Mouse (Mus musculus): ENCODE data around the gene Gm49450. TPM values are rescaled to one million over a fixed set of nuclear protein-coding genes. Genes with fewer than 3 reads are reported as not detected.
A peak's percentile ranks its signal among the peaks of the same experiment; 100 is the strongest.

Gene Gm49450
- polyA plus RNA-seq (2011; ENCODE audit: insufficient read depth, insufficient read length, low read depth, missing spikeins) = not detected in 2 replicates

DNA sequence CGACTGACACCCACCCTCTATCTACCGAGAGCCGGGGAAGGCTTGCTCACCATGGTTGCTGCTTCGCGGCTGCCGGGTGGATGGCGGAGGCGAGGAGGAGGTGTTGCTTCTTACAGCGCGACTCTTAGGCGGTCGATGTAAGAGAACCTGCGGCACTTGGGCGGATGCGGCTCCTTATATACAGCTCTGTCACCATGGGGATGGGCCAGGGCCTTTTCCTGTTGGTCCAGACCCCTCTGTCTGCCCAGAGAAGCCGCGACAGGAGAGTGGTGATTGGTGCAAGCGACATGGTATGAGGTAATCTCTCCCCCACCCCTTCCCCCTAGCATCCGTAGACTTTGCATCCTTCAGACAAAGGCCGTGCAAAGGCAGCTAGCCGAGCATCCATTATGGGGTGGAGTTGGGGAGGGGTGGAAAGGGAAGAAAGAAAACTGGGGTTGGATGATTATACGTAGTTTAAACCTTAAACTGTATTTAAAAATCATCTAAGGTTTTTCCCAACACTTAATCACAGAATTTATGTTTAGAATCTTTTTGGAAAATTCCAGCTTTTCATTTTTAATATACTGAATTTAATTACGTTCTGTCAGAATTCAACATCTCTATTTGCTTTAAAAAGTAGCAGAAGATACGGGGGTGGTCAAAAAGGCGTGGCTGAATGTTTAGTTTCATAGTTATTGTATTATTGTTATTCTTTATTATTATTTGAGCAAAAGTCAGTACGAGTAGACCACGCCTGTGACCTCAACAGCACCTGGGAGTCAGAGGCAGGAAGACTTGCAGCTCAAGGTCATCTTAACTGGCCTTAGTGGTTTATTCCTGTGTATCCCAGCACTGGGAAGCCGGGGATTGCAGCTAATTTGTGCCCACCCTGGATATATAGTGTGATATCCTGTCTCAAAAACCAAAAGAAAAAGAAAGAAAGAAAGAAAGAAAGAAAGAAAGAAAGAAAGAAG is at the start of gene Gm49450, which contains the start of gene Tuba1a:
Gene Gm49450 (minus strand): TSS at position 151 of the 956 bp plus-strand sequence.
Gene Tuba1a (minus strand): TSS at position 303 of the 956 bp plus-strand sequence.
- H3K9ac ChIP-seq (ENCODE audit: low read depth, poor library complexity, severe bottlenecking) = peak within 1 kb of the TSS; percentile 53
- peak within 1 kb of the TSS; percentile 68 for H3K27ac ChIP-seq (ENCODE audit: insufficient read depth, low read length)
- H3K4me1 ChIP-seq (ENCODE audit: control insufficient read depth, insufficient read depth, low read length) = peaks cover 4% of the 10 kb centered on the region
- H3K36me3 ChIP-seq (ENCODE audit: control insufficient read depth, insufficient read depth, low read length, poor library complexity, severe bottlenecking) = peaks cover 4% of the 10 kb centered on the region; the same call in 1 of the 2 replicates
- TF ChIP-seq EP300 (IDR thresholded peaks at IDR 0.05; ENCODE audit: insufficient read depth, low read depth, low read length) = 0 out of 2 replicates have a peak, but pooled peaks have one; percentile 7
- no peak for TF ChIP-seq CTCF (IDR thresholded peaks at IDR 0.05; ENCODE audit: low read depth, low read length)
- peak; percentile 91 for TF ChIP-seq POLR2A (IDR thresholded peaks at IDR 0.05; ENCODE audit: insufficient read depth, low read length)
- H3K4me3 ChIP-seq (ENCODE audit: low read depth, low read length) = peak within 1 kb of the TSS; percentile 83
- H3K27me3 ChIP-seq (ENCODE audit: control insufficient read depth, insufficient read depth, low read length, poor library complexity, severe bottlenecking) = no peaks in the 10 kb centered on the region
- no peaks in the 10 kb centered on the region for H3K9me3 ChIP-seq (replicated peaks; ENCODE audit: control insufficient read depth, insufficient read depth, low read length, poor library complexity, severe bottlenecking)

DNA sequence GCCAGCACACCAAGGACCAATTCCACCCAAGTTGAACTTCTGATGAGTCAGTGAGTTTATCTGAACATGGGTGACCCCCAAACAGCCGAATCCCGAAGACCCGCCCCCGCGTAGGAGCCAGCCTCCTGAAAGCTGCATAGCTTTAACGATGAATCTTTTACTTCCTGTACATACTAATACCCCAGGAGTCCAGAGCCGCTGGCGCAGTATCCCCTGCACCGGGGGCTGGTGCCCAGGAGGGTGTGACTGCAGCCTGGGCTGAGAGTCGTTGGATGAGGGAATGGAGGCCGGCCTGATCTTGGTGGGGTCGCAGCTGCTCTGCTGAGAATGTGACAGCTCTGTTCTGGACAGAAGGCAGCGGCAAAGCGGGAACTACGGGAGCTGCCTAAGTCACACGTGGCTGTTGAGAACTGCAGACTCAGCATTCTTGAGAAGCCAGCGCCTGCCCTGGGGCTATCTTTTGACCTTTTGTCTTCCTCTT is 48.1 kb upstream of the Gm49450 start:
- no peak overlapping the region for H3K27ac ChIP-seq (ENCODE audit: insufficient read depth, low read length)
- no peaks in the 10 kb centered on the region for H3K27me3 ChIP-seq (ENCODE audit: control insufficient read depth, insufficient read depth, low read length, poor library complexity, severe bottlenecking)
- no peaks in the 10 kb centered on the region for H3K36me3 ChIP-seq (ENCODE audit: control insufficient read depth, insufficient read depth, low read length, poor library complexity, severe bottlenecking)
- peaks cover 9% of the 10 kb centered on the region for H3K4me1 ChIP-seq (ENCODE audit: control insufficient read depth, insufficient read depth, low read length)
- TF ChIP-seq EP300 (IDR thresholded peaks at IDR 0.05; ENCODE audit: insufficient read depth, low read depth, low read length) = no peak
- H3K9ac ChIP-seq (ENCODE audit: low read depth, poor library complexity, severe bottlenecking) = peak overlapping the region; percentile 9
- peak overlapping the region; percentile 11; the same call in 1 of the 2 replicates for H3K4me3 ChIP-seq (ENCODE audit: low read depth, low read length)
- H3K9me3 ChIP-seq (replicated peaks; ENCODE audit: control insufficient read depth, insufficient read depth, low read length, poor library complexity, severe bottlenecking) = no peaks in the 10 kb centered on the region

GRCm38 (mm10) chr15:99000535-99001283 is 47.4 kb upstream of the Gm49450 start:
- Histone ChIP-seq H3K9ac (ENCODE audit: low read depth, poor library complexity, severe bottlenecking) (peak overlapping the region; percentile 9), H3K4me3 (ENCODE audit: low read depth, low read length) (no peak overlapping the region), H3K27ac (ENCODE audit: insufficient read depth, low read length) (peak overlapping the region; percentile 14)

GRCm38 (mm10) chr15:98998775-98999157 is 45.4 kb upstream of the Gm49450 start:
- H3K36me3 ChIP-seq (ENCODE audit: control insufficient read depth, insufficient read depth, low read length, poor library complexity, severe bottlenecking) = no peaks in the 10 kb centered on the region
- no peak overlapping the region for H3K4me3 ChIP-seq (ENCODE audit: low read depth, low read length)
- H3K27ac ChIP-seq (ENCODE audit: insufficient read depth, low read length) = no peak overlapping the region
- TF ChIP-seq CTCF (IDR thresholded peaks at IDR 0.05; ENCODE audit: low read depth, low read length) (no peak), EP300 (IDR thresholded peaks at IDR 0.05; ENCODE audit: insufficient read depth, low read depth, low read length) (no peak), POLR2A (IDR thresholded peaks at IDR 0.05; ENCODE audit: insufficient read depth, low read length) (no peak)
- H3K27me3 ChIP-seq (ENCODE audit: control insufficient read depth, insufficient read depth, low read length, poor library complexity, severe bottlenecking) = no peaks in the 10 kb centered on the region
- peaks cover 6% of the 10 kb centered on the region for H3K4me1 ChIP-seq (ENCODE audit: control insufficient read depth, insufficient read depth, low read length)
- no peak overlapping the region for H3K9ac ChIP-seq (ENCODE audit: low read depth, poor library complexity, severe bottlenecking)
- no peaks in the 10 kb centered on the region for H3K9me3 ChIP-seq (replicated peaks; ENCODE audit: control insufficient read depth, insufficient read depth, low read length, poor library complexity, severe bottlenecking)

More at GRCm38 (mm10) chr15:99000535-99001283, 47.4 kb upstream of the Gm49450 start:
- Histone ChIP-seq H3K27me3 (ENCODE audit: control insufficient read depth, insufficient read depth, low read length, poor library complexity, severe bottlenecking) (no peaks in the 10 kb centered on the region), H3K36me3 (ENCODE audit: control insufficient read depth, insufficient read depth, low read length, poor library complexity, severe bottlenecking) (no peaks in the 10 kb centered on the region), H3K4me1 (ENCODE audit: control insufficient read depth, insufficient read depth, low read length) (peaks cover 9% of the 10 kb centered on the region), H3K9me3 (replicated peaks; ENCODE audit: control insufficient read depth, insufficient read depth, low read length, poor library complexity, severe bottlenecking) (no peaks in the 10 kb centered on the region)
- TF ChIP-seq EP300 (IDR thresholded peaks at IDR 0.05; ENCODE audit: insufficient read depth, low read depth, low read length) (no peak), CTCF (IDR thresholded peaks at IDR 0.05; ENCODE audit: low read depth, low read length) (no peak)

DNA sequence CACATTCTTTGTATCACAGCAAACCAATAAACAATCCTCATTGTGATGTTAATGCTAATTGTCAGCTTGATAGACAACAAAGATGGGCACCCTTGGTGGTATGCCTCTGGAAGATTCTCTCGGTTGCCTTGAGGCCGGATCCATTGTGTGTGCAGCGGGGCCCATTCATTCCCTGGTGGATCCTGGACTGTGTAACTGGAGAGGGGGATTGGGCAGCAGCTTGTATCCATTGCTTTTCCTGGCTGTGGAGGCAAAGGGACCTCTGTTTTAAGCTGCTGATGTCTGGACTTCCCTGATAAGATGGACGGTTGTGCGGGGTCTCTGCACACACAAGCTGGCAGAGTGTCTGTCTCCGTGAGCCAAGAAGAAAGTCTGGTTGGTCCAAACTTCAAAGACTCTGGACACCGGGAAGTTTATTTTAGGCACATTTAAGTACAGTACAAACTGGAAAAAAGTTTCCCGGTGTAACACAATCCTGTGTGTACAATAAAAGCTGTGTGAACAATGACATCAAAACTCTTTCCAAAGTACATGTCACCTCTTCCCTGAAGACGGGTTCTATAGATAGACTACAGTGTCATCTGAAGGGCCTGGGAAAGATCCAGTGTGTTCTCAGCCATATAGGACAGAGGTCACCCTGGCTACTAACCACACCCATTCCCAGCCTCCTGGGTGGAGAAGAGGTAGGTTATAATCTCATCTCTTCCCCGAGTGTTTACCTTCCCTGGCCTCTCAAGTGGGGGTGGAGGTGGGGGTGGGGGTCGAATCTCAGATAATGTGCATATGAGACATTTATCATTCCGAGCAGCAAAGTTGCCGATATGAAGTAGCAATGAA is 44.8 kb upstream of the Gm49450 start:
- no peaks in the 10 kb centered on the region for H3K27me3 ChIP-seq (ENCODE audit: control insufficient read depth, insufficient read depth, low read length, poor library complexity, severe bottlenecking)
- H3K9me3 ChIP-seq (replicated peaks; ENCODE audit: control insufficient read depth, insufficient read depth, low read length, poor library complexity, severe bottlenecking) = no peaks in the 10 kb centered on the region
- peak overlapping the region; percentile 40 for H3K27ac ChIP-seq (ENCODE audit: insufficient read depth, low read length)
- no peak overlapping the region for H3K4me3 ChIP-seq (ENCODE audit: low read depth, low read length)
- H3K4me1 ChIP-seq (ENCODE audit: control insufficient read depth, insufficient read depth, low read length) = peaks cover 6% of the 10 kb centered on the region
- no peak overlapping the region for H3K9ac ChIP-seq (ENCODE audit: low read depth, poor library complexity, severe bottlenecking)
- peak; percentile 71; the same call in 1 of the 2 replicates for TF ChIP-seq EP300 (IDR thresholded peaks at IDR 0.05; ENCODE audit: insufficient read depth, low read depth, low read length)
- TF ChIP-seq POLR2A (IDR thresholded peaks at IDR 0.05; ENCODE audit: insufficient read depth, low read length) = no peak
- H3K36me3 ChIP-seq (ENCODE audit: control insufficient read depth, insufficient read depth, low read length, poor library complexity, severe bottlenecking) = no peaks in the 10 kb centered on the region

All from ES-Bruce4 (cell line).